Mouse (Mus musculus): Measurements from ENCODE around the gene Nr0b2. TPM values are rescaled to one million over a fixed set of nuclear protein-coding genes. Genes with fewer than 3 reads are reported as not detected.

Gene Nr0b2
- polyA plus RNA-seq (2017; shearing (Covaris generic)), result not detected

DNA sequence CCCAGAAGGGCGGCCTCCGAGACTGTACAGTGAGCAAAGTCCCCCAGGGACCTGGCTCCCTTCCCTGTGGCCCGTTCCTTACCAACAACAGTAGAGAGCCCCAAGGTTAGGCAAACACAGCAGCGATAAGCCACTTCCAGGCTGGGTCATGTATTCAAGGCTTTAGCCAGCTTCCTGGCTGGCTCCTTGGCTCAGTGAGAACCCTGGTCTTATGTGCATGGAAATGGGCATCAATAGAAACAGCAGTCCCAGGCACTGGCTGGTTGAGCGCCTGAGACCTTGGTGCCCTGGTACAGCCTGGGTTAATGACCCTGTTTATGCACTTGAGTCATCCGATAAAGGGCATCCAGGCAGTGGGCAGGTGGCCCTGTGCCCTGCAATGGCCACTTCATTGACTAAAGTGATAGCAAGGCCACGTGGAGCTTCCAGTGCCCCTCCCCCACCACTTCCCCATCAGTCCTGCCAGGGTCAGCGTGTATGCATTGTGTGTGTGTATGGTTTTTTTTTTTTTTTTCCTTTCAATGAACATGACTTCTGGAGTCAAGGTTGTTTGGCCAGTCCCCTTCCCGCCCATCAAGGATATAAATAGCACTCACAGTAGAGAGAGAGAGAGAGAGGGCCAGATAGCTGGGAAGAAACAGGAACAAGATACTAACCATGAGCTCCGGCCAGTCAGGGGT is at the start of gene Nr0b2:
Gene Nr0b2, plus strand, starts transcription at position 609 of the 680 bp plus-strand sequence.

DNA sequence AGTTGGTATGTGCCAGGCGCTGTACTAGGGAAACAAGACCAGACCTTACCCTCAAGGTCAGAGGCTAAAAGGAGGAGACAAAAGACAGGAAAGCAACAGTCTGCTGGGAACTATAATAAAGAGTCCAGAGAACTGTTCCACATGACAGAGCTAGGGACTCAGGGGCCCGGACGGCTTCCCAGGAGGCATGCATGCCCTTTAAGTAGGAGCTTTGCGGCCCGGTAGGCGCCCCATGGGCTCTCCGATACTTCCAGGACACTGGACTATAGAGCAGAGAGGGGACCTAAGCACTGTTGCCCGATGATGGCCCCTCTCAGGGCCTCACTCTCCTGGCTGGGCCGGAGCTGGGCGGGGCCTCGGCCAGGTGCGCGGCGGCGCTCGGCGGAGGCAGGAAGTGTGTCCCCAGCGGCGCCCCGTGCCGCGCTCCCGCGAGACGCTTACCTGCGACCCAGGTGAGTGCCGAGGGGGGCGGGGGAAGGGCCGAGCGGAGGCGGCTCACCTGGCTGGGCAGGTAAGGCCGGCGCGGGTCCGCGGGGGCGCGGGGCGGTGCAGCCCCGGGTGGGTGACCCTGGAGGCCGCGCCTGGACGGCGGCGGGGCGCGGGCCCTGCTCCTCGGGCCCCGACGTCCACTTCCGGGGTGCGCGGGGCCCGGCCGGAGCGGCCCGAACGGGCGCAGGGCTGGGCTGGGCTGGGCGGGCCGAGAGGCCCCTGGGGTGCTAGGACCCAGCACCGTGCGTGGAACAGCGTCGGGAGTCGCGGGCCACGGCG is 34.4 kb upstream of the Nr0b2 start, which contains the start of gene Kdf1:
Gene Kdf1, plus strand, starts transcription at position 363 of the 768 bp plus-strand sequence.

DNA sequence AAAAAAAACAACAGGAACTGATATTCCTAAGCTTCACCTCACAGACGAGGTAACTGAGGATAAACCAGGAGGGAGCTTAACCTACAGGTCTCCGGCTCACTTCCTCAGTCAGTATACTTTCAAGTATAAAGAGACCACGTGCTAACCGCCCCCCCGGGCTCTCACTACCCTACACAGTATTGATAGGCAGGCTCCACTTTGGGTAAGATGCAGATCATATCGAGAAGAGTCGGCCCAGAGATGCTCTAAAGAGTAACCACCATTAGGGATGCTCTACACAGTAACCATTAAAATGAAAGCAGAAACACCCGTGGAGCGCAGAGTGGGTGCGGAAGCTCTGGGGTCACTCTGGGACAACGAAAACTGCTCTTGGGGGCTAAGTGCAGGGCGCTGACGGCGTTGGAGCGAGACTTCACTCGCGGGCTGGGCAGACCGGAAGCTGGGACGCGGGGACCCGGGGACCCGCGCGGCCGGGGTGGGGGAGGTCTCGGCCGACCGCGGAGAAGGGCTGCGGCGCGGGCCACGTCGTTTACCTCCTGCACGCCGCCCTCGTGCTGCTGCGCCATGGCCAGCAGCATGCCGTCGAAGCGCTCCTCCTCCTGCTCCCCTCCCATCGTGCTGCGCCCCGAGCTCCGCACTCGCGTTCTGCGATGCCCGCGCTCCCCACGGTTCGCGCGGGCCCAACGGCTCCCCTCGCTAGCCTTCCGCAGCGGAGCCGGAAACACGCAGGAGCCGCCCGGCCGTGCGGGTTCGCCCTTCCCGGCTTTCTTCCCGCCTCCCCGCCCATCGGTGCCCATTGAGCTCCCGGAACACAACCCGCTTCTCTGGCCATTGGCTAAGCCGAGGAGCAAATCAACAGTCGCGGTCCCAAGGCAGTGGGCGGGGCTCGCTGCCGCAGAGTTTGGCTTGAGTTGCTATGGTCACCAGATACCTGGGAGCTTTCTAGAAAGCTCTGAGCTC is 7.6 kb upstream of the Nr0b2 start, which contains the start of gene Nudc:
Gene Nudc, minus strand, starts transcription at position 725 of the 960 bp plus-strand sequence.

DNA sequence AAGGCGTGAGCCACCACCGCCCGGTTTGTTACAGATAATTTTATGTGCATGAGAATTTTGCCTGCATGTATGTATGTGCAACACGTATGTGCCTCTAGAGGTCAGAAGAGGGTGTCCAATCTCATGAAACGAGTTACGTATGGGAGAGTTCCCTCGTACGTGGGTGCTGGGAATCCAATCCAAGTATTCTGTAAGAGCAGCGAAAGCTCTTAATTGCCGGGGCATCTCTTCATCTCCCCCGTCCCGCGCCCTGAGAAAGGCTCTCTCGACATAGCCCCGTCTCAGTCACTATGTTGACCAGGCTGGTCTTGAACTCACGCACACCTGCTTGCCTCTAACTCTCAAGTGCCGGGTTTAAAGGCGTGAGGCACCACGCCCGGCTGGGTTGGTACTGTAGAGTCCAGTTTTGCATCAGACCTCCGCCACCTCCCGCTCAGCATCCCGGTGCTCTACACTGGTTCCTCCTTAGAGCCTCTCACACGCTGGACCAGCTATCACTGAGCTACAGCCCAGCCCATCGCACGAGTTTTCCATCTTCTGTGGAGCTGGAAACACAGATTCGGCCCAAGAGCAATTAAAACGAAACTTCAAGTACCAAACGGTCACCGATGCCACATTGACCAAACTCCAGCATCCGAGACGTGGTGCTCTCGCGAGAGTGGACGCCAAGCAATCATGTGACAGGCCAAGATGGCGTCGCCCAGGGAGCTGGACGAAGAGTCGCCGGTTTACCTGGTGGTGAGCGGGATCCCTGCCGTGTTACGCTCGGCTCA is 21.1 kb downstream of the Nr0b2 start, which contains the start of gene Gpatch3:
Gene Gpatch3, plus strand, starts transcription at position 676 of the 773 bp plus-strand sequence.

GRCm38 (mm10) chr4:133584059-133584951 is 31.1 kb downstream of the Nr0b2 start, which contains the start of gene Gpn2:
Gene Gpn2 (plus strand): TSS chr4:133584362.

GRCm38 (mm10) chr4:133601721-133602218 is 48.6 kb downstream of the Nr0b2 start, which contains the start of gene Sfn:
Gene Sfn (minus strand): TSS chr4:133602168.

Other genes starting within 250 kb of the Nr0b2 start
- gene Wdtc1, start 199.9 kb upstream of the Nr0b2 start, polyA plus RNA-seq (2017; shearing (Covaris generic)), result 5.6 TPM
- gene Slc9a1, start 183.7 kb upstream of the Nr0b2 start, polyA plus RNA-seq (2017; shearing (Covaris generic)), result 17.2 TPM
- gene Tent5b, start 73.2 kb upstream of the Nr0b2 start, polyA plus RNA-seq (2017; shearing (Covaris generic)), result 0.16 TPM
- 0.39 TPM for gene Trnp1, start 54.8 kb upstream of the Nr0b2 start, polyA plus RNA-seq (2017; shearing (Covaris generic))
- gene Kdf1, start 34.4 kb upstream of the Nr0b2 start, polyA plus RNA-seq (2017; shearing (Covaris generic)), result not detected
- 107 TPM for gene Nudc, start 7.4 kb upstream of the Nr0b2 start, polyA plus RNA-seq (2017; shearing (Covaris generic))
- gene Gpatch3, start 21.4 kb downstream of the Nr0b2 start, polyA plus RNA-seq (2017; shearing (Covaris generic)), result 15.4 TPM
- gene Gpn2, start 31.0 kb downstream of the Nr0b2 start, polyA plus RNA-seq (2017; shearing (Covaris generic)), result 8.4 TPM
- 26.5 TPM for gene Sfn, start 48.8 kb downstream of the Nr0b2 start, polyA plus RNA-seq (2017; shearing (Covaris generic))
- 277 TPM for gene Zdhhc18, start 96.8 kb downstream of the Nr0b2 start, polyA plus RNA-seq (2017; shearing (Covaris generic))
- 15.3 TPM for gene Pigv, start 119.3 kb downstream of the Nr0b2 start, polyA plus RNA-seq (2017; shearing (Covaris generic))
- 40.6 TPM for gene Arid1a, start 203.4 kb downstream of the Nr0b2 start, polyA plus RNA-seq (2017; shearing (Covaris generic))

All from effector memory CD4-positive, alpha-beta T cell, adult 5 months (primary cell).